Mouse (Mus musculus) granulocyte monocyte progenitor cell, adult 5-6 weeks (primary cell): ENCODE data around the gene Pgm2. TPM values are rescaled to one million over a fixed set of nuclear protein-coding genes. Genes with fewer than 3 reads are reported as not detected.

Source experiments
- ATAC-seq: replicated peaks from 2 replicates; pipeline ENCODE4 v1.8.0; 2016; ENCODE audit warnings: mild to moderate bottlenecking, moderate TSS enrichment, inconsistent platforms; ENCODE audit not compliant: poor library complexity, severe bottlenecking
- total RNA-seq, 2 experiments: library from RNA; stranded (forward) in 1 of 2; stranded (reverse) in 1 of 2; fragments of 200-712, 200-1000 nt in 1 of 2; fragments of >200 nt in 1 of 2; fragmentation: Nextera tagmentation in 1 of 2; gene quantifications; 2 replicates each; pipeline ENCODE4 v1.2.3; 2014 to 2017

The Pgm2 gene
- total RNA-seq, 2 experiments from 2014 or later: 28.0 to 35.1 TPM

- no peak for ATAC-seq
Measured at GRCm38 (mm10) chr5:64070742-64071476, 21.8 kb upstream of the Pgm2 start.

- ATAC-seq: peak; percentile 53
Measured at GRCm38 (mm10) chr5:64074455-64074854, 18.3 kb upstream of the Pgm2 start.

GRCm38 (mm10) chr5:64075506-64075905, 17.2 kb upstream of the Pgm2 start:
- ATAC-seq: peak; percentile 45; the same call in 1 of the 2 replicates

GRCm38 (mm10) chr5:64077353-64077752, 15.4 kb upstream of the Pgm2 start:
- peak; percentile 53 for ATAC-seq

GRCm38 (mm10) chr5:64078740-64079461, 13.8 kb upstream of the Pgm2 start:
- ATAC-seq: no peak

GRCm38 (mm10) chr5:64079462-64079817, 13.3 kb upstream of the Pgm2 start:
- ATAC-seq: peak; percentile 40; the same call in 1 of the 2 replicates

GRCm38 (mm10) chr5:64083447-64084359, 9.0 kb upstream of the Pgm2 start:
- no peak for ATAC-seq

- no peak for ATAC-seq
Measured at GRCm38 (mm10) chr5:64085405-64085804, 7.3 kb upstream of the Pgm2 start.

GRCm38 (mm10) chr5:64088740-64089139, 4.0 kb upstream of the Pgm2 start:
- no peak for ATAC-seq

- ATAC-seq: peak; percentile 20
Measured at GRCm38 (mm10) chr5:64093349-64093871, 660 bp downstream of the Pgm2 start.

- no peak for ATAC-seq
Measured at GRCm38 (mm10) chr5:64095342-64095993, 2.7 kb downstream of the Pgm2 start.

- ATAC-seq: no peak
Measured at GRCm38 (mm10) chr5:64101993-64102716, 9.4 kb downstream of the Pgm2 start.

GRCm38 (mm10) chr5:64102717-64103075, 9.9 kb downstream of the Pgm2 start:
- ATAC-seq: peak; percentile 90

- no peak for ATAC-seq
Measured at GRCm38 (mm10) chr5:64107596-64108289, 15.0 kb downstream of the Pgm2 start.

- ATAC-seq: no peak
Measured at GRCm38 (mm10) chr5:64109217-64109616, 16.5 kb downstream of the Pgm2 start.

GRCm38 (mm10) chr5:64112360-64112759, 19.6 kb downstream of the Pgm2 start:
- ATAC-seq: no peak

- no peak for ATAC-seq
Measured at GRCm38 (mm10) chr5:64114210-64114609, 21.5 kb downstream of the Pgm2 start.

- no peak for ATAC-seq
Measured at GRCm38 (mm10) chr5:64117191-64117590, 24.4 kb downstream of the Pgm2 start.

GRCm38 (mm10) chr5:64125783-64126182, 33.0 kb downstream of the Pgm2 start:
- ATAC-seq: no peak
